Comparison of ENCODE assay signal across 19 mouse cellular contexts in genomic region chr13:60545999-60546733, GRCm38 (mm10).
"Had no signal": no experiment of that assay in that cellular context is flagged by ENCODE, and none has a peak within 500 bp of the region (broad histone marks: within the 10 kb centered on the region; RNA-seq: fewer than 3 reads in every experiment).

No protein-coding gene starts in this region.

- H3K4me3 ChIP-seq: liver, embryonic 13.5 days; liver, embryonic 15.5 days; lung, embryonic 15.5 days; megakaryocyte, embryonic 14.5 days; neural tube, embryonic 13.5 days; stomach, embryonic 15.5 days had no signal

- H3K27ac ChIP-seq: liver, embryonic 13.5 days; liver, embryonic 15.5 days; lung, embryonic 15.5 days; macrophage; neural tube, embryonic 13.5 days; stomach, embryonic 15.5 days; stomach, postnatal 0 days had no signal

- H3K4me1 ChIP-seq: lung, embryonic 15.5 days; megakaryocyte, embryonic 14.5 days; stomach, embryonic 15.5 days had no signal

- H3K27me3 ChIP-seq: liver, embryonic 13.5 days; liver, embryonic 15.5 days; lung, embryonic 15.5 days; megakaryocyte, embryonic 14.5 days; neural tube, embryonic 13.5 days; stomach, embryonic 15.5 days had no signal

- H3K9ac ChIP-seq: liver, embryonic 13.5 days; liver, embryonic 15.5 days; liver, postnatal 0 days; lung, embryonic 15.5 days; neural tube, embryonic 13.5 days; stomach, embryonic 15.5 days had no signal

- H3K4me2 ChIP-seq: liver, embryonic 13.5 days; liver, embryonic 15.5 days; lung, embryonic 15.5 days; neural tube, embryonic 13.5 days; stomach, embryonic 15.5 days had no signal

- H3K36me3 ChIP-seq: liver, embryonic 13.5 days; liver, embryonic 15.5 days; lung, embryonic 15.5 days; neural tube, embryonic 13.5 days; stomach, embryonic 15.5 days had no signal

- H3K9me3 ChIP-seq: liver, embryonic 13.5 days; liver, embryonic 15.5 days; lung, embryonic 15.5 days; megakaryocyte, embryonic 14.5 days; neural tube, embryonic 13.5 days; stomach, embryonic 15.5 days had no signal

- ATAC-seq: liver, postnatal 0 days; lung, postnatal 0 days had no signal

- DNase-seq: liver, embryonic 13.5 days; liver, postnatal 0 days; lung, adult 2 months; lung, postnatal 14 days; lung, postnatal 36 days; retina, postnatal 1 day; right cerebral cortex, adult 18-20 months; right cerebral cortex, postnatal 14 days; thymus, adult 2 months; thymus, postnatal 25 days; thymus, postnatal 4 days had no signal
